Mouse (Mus musculus): ENCODE results near the gene Guca2a. TPM values are rescaled to one million over a fixed set of nuclear protein-coding genes. Genes with fewer than 3 reads are reported as not detected.

Gene Guca2a
- polyA plus RNA-seq, 1 experiment from 2014 or later, result not detected

DNA sequence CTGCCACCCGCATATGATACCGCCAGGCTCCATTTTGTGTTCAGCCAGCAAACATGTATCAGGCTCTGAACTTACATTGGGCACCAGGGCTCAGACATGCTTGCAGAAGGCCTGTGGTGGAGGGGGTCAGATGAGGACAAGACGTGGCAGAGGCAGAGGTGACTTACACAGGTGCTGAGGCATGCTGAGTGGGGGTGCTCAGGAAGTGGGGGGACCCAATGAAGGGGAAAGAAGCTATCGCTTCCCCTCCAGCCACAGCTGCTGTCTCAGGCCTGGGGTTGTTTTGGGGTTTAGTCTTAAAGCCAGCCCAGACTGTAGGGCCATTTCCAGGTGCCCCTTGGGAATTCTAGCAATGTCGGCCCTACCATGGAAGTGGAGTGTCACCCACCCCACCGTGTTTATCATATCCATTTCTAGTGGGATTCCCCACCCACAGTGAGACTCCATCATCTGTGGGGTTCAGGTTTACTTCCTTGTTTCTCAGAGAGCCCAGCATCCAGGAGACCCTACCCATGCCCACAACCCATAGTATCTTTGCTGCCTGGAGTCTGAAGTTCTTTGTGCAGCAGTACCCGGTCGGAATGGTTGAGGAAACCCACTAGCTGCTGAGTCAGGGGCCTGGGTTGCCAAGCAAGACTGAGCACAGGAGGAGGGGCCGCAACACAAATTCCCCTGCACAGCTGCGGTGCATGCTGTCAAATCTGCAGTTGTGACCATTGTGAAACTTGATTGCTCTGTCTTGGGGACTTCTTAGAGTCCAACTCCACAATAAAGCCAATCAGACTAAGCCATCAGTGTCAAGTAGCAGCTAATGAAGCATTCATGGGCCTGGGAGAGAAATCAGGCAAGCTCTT is 32.1 kb downstream of the Guca2a start:
- Histone ChIP-seq H3K36me3 (no peaks in the 10 kb centered on the region), H3K4me3 (no peak overlapping the region), H3K9me3 (no peaks in the 10 kb centered on the region), H3K27me3 (no peaks in the 10 kb centered on the region), H3K4me1 (replicated peaks) (peaks cover 23% of the 10 kb centered on the region), H3K27ac (replicated peaks) (0 out of 2 replicates have a peak overlapping the region, but pooled peaks have one; percentile 33), H3K4me2 (no peak overlapping the region), H3K9ac (no peak overlapping the region)
- ATAC-seq (ENCODE audit: low read depth), result no peak
- 67% methylated on average over 10 of the region's 10 CpGs for WGBS

GRCm38 (mm10) chr4:119670210-119670555 is 32.7 kb downstream of the Guca2a start:
- no peak for ATAC-seq (ENCODE audit: low read depth)
- Histone ChIP-seq H3K27me3 (no peaks in the 10 kb centered on the region), H3K9ac (no peak overlapping the region), H3K9me3 (no peaks in the 10 kb centered on the region), H3K36me3 (no peaks in the 10 kb centered on the region), H3K4me1 (replicated peaks) (peaks cover 23% of the 10 kb centered on the region), H3K4me2 (no peak overlapping the region), H3K4me3 (no peak overlapping the region), H3K27ac (replicated peaks) (0 out of 2 replicates have a peak overlapping the region, but pooled peaks have one; percentile 33)
- 40% methylated on average over 7 of the region's 7 CpGs for WGBS

DNA sequence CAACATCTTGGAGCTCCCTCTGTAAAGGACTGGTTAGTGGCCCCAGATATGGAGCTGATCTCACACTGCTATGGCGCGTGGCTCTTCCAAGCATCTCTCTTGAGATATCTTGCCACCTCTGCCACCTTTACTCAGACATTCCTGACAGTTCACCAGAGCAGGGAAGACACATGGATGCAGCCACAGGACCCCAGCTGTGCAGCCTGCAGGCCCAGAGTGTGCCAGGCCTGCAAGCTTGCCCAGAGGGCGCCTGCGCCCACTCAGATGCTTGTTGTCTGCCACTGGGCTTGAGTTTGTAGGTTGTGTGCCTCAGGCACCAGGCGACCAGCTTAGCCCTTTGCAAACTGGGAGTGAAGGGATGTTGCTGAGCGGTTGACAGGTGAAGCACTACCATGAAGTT is 33.2 kb downstream of the Guca2a start:
- Histone ChIP-seq H3K4me3 (no peak overlapping the region), H3K9me3 (no peaks in the 10 kb centered on the region), H3K27ac (replicated peaks) (no peak overlapping the region), H3K4me2 (no peak overlapping the region), H3K36me3 (no peaks in the 10 kb centered on the region), H3K27me3 (no peaks in the 10 kb centered on the region), H3K4me1 (replicated peaks) (peaks cover 23% of the 10 kb centered on the region), H3K9ac (no peak overlapping the region)
- 88% methylated on average over 6 of the region's 6 CpGs for WGBS
- ATAC-seq (ENCODE audit: low read depth), result no peak

DNA sequence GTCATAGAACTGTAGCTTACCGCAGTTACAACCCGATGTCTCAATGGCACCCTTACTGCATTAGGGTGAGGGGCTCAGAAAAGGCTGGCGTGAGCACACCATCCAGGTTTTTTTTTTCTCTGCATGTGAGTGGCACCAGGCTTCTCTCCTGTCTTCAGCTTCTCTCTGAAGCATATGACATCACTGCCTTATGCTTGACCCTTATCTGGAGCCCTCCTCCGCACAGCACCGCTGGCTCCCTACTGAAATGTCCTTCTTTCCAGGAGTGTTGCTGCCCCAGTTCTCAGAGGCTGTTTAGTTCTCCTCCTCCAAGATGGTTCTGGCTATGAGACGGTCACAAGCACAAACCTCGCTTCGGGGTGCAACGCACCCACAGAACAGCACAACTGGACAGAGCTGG is 33.7 kb downstream of the Guca2a start:
- Histone ChIP-seq H3K36me3 (no peaks in the 10 kb centered on the region), H3K27me3 (no peaks in the 10 kb centered on the region), H3K4me3 (no peak overlapping the region), H3K4me1 (replicated peaks) (peaks cover 18% of the 10 kb centered on the region), H3K9ac (no peak overlapping the region), H3K9me3 (no peaks in the 10 kb centered on the region), H3K27ac (replicated peaks) (no peak overlapping the region), H3K4me2 (no peak overlapping the region)
- no peak for ATAC-seq (ENCODE audit: low read depth)
- 93% methylated on average over 9 of the region's 9 CpGs for WGBS

- Histone ChIP-seq H3K36me3 (no peaks in the 10 kb centered on the region), H3K4me1 (replicated peaks) (peaks cover 16% of the 10 kb centered on the region), H3K27ac (replicated peaks) (no peak overlapping the region), H3K9me3 (no peaks in the 10 kb centered on the region), H3K27me3 (no peaks in the 10 kb centered on the region), H3K9ac (no peak overlapping the region), H3K4me3 (no peak overlapping the region), H3K4me2 (no peak overlapping the region)
- 45% methylated on average over 5 of the region's 5 CpGs for WGBS
- no peak for ATAC-seq (ENCODE audit: low read depth)
Observed at GRCm38 (mm10) chr4:119672685-119673084, 35.2 kb downstream of the Guca2a start.

- 0 out of 2 replicates have a peak, but pooled peaks have one; percentile 19 for ATAC-seq (ENCODE audit: low read depth)
- H3K9me3 ChIP-seq, result 0 out of 2 replicates have a peak, but pooled peaks cover 4% of the 10 kb centered on the region
- no peaks in the 10 kb centered on the region for H3K36me3 ChIP-seq
- H3K9ac ChIP-seq, result no peak overlapping the region
- 32% methylated on average over 5 of the region's 5 CpGs for WGBS
- no peak overlapping the region for H3K4me3 ChIP-seq
- no peak overlapping the region for H3K27ac ChIP-seq (replicated peaks)
- no peaks in the 10 kb centered on the region for H3K27me3 ChIP-seq
- H3K4me2 ChIP-seq, result no peak overlapping the region
- peaks cover 12% of the 10 kb centered on the region; the same call in 1 of the 2 replicates for H3K4me1 ChIP-seq (replicated peaks)
Observed at GRCm38 (mm10) chr4:119682596-119682995, 45.1 kb downstream of the Guca2a start.

- H3K27ac ChIP-seq (replicated peaks), result no peak overlapping the region
- H3K36me3 ChIP-seq, result no peaks in the 10 kb centered on the region
- WGBS, result 93% methylated on average over 2 of the region's 2 CpGs
- no peak overlapping the region for H3K9ac ChIP-seq
- no peak overlapping the region for H3K4me2 ChIP-seq
- H3K4me1 ChIP-seq (replicated peaks), result peaks cover 12% of the 10 kb centered on the region; the same call in 1 of the 2 replicates
- H3K27me3 ChIP-seq, result no peaks in the 10 kb centered on the region
- H3K4me3 ChIP-seq, result no peak overlapping the region
- 0 out of 2 replicates have a peak, but pooled peaks cover 4% of the 10 kb centered on the region for H3K9me3 ChIP-seq
- ATAC-seq (ENCODE audit: low read depth), result no peak
Observed at GRCm38 (mm10) chr4:119685746-119686145, 48.2 kb downstream of the Guca2a start.

Other genes starting within 250 kb of the Guca2a start
- gene Ccdc30, start 222.2 kb upstream of the Guca2a start, polyA plus RNA-seq (2015; fragmentation: Nextera tagmentation; extraction: Ambion mirVana), result 17.3 and 17.9 TPM in 2 replicates
- 21.9 and 23.3 TPM in 2 replicates for gene Ppcs, start 215.3 kb upstream of the Guca2a start, polyA plus RNA-seq (2015; fragmentation: Nextera tagmentation; extraction: Ambion mirVana)
- gene Zmynd12, start 214.9 kb upstream of the Guca2a start, polyA plus RNA-seq (2015; fragmentation: Nextera tagmentation; extraction: Ambion mirVana), result 0.50 TPM in 1 of 2 replicates, not detected in the other
- gene Rimkla, start 145.1 kb upstream of the Guca2a start, polyA plus RNA-seq (2015; fragmentation: Nextera tagmentation; extraction: Ambion mirVana), result 26.3 and 28.7 TPM in 2 replicates
- 23.5 and 26.1 TPM in 2 replicates for gene Foxj3, start 100.7 kb upstream of the Guca2a start, polyA plus RNA-seq (2015; fragmentation: Nextera tagmentation; extraction: Ambion mirVana)
- gene Frg2f1, start 98.2 kb upstream of the Guca2a start, polyA plus RNA-seq (2015; fragmentation: Nextera tagmentation; extraction: Ambion mirVana), result 5.4 and 7.2 TPM in 2 replicates
- not detected in 2 replicates for gene Guca2b, start 21.2 kb downstream of the Guca2a start, polyA plus RNA-seq (2015; fragmentation: Nextera tagmentation; extraction: Ambion mirVana)
- gene Hivep3, start 96.1 kb downstream of the Guca2a start, polyA plus RNA-seq (2015; fragmentation: Nextera tagmentation; extraction: Ambion mirVana), result 18.2 and 20.6 TPM in 2 replicates

All from neural tube, embryonic 13.5 days (tissue).